Mouse (Mus musculus) neural tube, embryonic 10.5 days (tissue): Measurements from ENCODE around the gene Abca7.

Experiments used
- DNase-seq: peaks from one replicate; pipeline ENCODE4 v3.0.0-alpha.2; 2017; ENCODE audit warnings: low spot score; ENCODE audit errors: extremely low spot score

Abca7 gene

GRCm38 (mm10) chr10:80063877-80064650, 67.8 kb downstream of the Abca7 start:
- no peak for DNase-seq
